Mouse (Mus musculus): ENCODE results near the gene Telo2. TPM values are rescaled to one million over a fixed set of nuclear protein-coding genes. Genes with fewer than 3 reads are reported as not detected.
"Not testable (repeated sequence)": the region's sequence is repeated elsewhere in the genome, so short reads cannot be mapped to it uniquely, and the experiment has no call there.

Telo2 gene
- total and polyA plus RNA-seq, 3 experiments = 25.5 to 34.9 (median 28.4) TPM

- Histone ChIP-seq H3K79me2 (replicated peaks; ENCODE audit: control insufficient read depth, extremely low read depth, insufficient read depth, poor library complexity, severe bottlenecking) (no peaks in the 10 kb centered on the region), H3K27ac (ENCODE audit: insufficient read depth, low read depth) (no peak overlapping the region), H3K36me3 (replicated peaks in 1 of 2; ENCODE audit: control insufficient read depth in 1 of 2, insufficient read depth in 1 of 2, low read length in 1 of 2) (no peaks in the 10 kb centered on the region), H3K4me1 (ENCODE audit: control insufficient read depth in 1 of 2, insufficient read depth in 2 of 2) (peaks cover 0 to 3% of the 10 kb centered on the region in 2 experiments; a peak in 1 of 4 replicates), H3K9ac (ENCODE audit: insufficient read depth, low read depth) (no peak overlapping the region), H3K4me2 (ENCODE audit: insufficient read depth, low read depth, poor library complexity, severe bottlenecking) (0 out of 2 replicates have a peak overlapping the region, but pooled peaks have one; percentile 8), H3K9me3 (replicated peaks; ENCODE audit: low read length) (no peaks in the 10 kb centered on the region), H3K4me3 (replicated peaks in 1 of 3; ENCODE audit: low read depth in 2 of 3, low read length in 2 of 3, poor library complexity in 1 of 3) (no peak overlapping the region), H3K27me3 (replicated peaks) (peaks cover 59% of the 10 kb centered on the region)
- DNase-seq (ENCODE audit: extremely low read depth) = no peak
- TF ChIP-seq MXI1 (IDR thresholded peaks at IDR 0.05; ENCODE audit: low read depth, low read length) = no peak
- no peak for TF ChIP-seq HCFC1 (IDR thresholded peaks at IDR 0.05; ENCODE audit: low read depth, low read length)
- peak; percentile 100 for TF ChIP-seq MAFK (IDR thresholded peaks at IDR 0.05; ENCODE audit: insufficient replicate concordance, low read length)
- in situ Hi-C loops (cut with MboI; ENCODE audit: low pct_ligation_motif_present, low pct_unique_long_range_greater_than_20kb, low sequenced_read_pairs) (no loop called here), dilution Hi-C loops (cut with MboI; ENCODE audit: extremely low pct_ligation_motif_present, extremely low pct_unique_long_range_greater_than_20kb, low sequenced_read_pairs) (no loop called here)
Measured at GRCm38 (mm10) chr17:25127079-25127478, 11.3 kb upstream of the Telo2 start.

- in situ Hi-C loops (cut with MboI; ENCODE audit: low pct_ligation_motif_present, low pct_unique_long_range_greater_than_20kb, low sequenced_read_pairs); H3K27ac ChIP-seq (ENCODE audit: insufficient read depth, low read depth); DNase-seq (ENCODE audit: extremely low read depth); H3K79me2 ChIP-seq (replicated peaks; ENCODE audit: control insufficient read depth, extremely low read depth, insufficient read depth, poor library complexity, severe bottlenecking); dilution Hi-C loops (cut with MboI; ENCODE audit: extremely low pct_ligation_motif_present, extremely low pct_unique_long_range_greater_than_20kb, low sequenced_read_pairs); H3K9ac ChIP-seq (ENCODE audit: insufficient read depth, low read depth); H3K9me3 ChIP-seq (replicated peaks; ENCODE audit: low read length); H3K36me3 ChIP-seq (replicated peaks in 1 of 2; ENCODE audit: control insufficient read depth in 1 of 2, insufficient read depth in 1 of 2, low read length in 1 of 2); H3K4me3 ChIP-seq (replicated peaks in 1 of 3; ENCODE audit: low read depth in 2 of 3, low read length in 2 of 3, poor library complexity in 1 of 3); H3K4me2 ChIP-seq (ENCODE audit: insufficient read depth, low read depth, poor library complexity, severe bottlenecking); H3K4me1 ChIP-seq (ENCODE audit: control insufficient read depth in 1 of 2, insufficient read depth in 2 of 2): not testable (repeated sequence)
- H3K27me3 ChIP-seq (replicated peaks) = peaks cover 74% of the 10 kb centered on the region
Measured at GRCm38 (mm10) chr17:25125442-25126060, 9.8 kb upstream of the Telo2 start.

GRCm38 (mm10) chr17:25123979-25124378 is 8.2 kb upstream of the Telo2 start:
- TF ChIP-seq CTCF (conservative IDR thresholded peaks at IDR 0.05 in 1 of 2, IDR thresholded peaks at IDR 0.05 in 1 of 2; ENCODE audit: low read depth in 2 of 2, low read length in 2 of 2) (peak; percentile 19 to 71; a peak in 2 of 4 replicates), MEF2A (IDR thresholded peaks at IDR 0.05; ENCODE audit: borderline replicate concordance, low read depth, low read length) (no peak), PAX5 (IDR thresholded peaks at IDR 0.05; ENCODE audit: low read length) (no peak), RAD21 (IDR thresholded peaks at IDR 0.05; ENCODE audit: low read depth, low read length) (peak; percentile 43), NRF1 (IDR thresholded peaks at IDR 0.05; ENCODE audit: low read depth, low read length) (no peak), RCOR1 (conservative IDR thresholded peaks at IDR 0.05; ENCODE audit: low read depth, low read length) (no peak), SMC3 (IDR thresholded peaks at IDR 0.05; ENCODE audit: low read depth, low read length) (peak; percentile 70), HCFC1 (IDR thresholded peaks at IDR 0.05; ENCODE audit: low read depth, low read length) (no peak)
- Histone ChIP-seq H3K9ac (ENCODE audit: insufficient read depth, low read depth) (no peak overlapping the region), H3K79me2 (replicated peaks; ENCODE audit: control insufficient read depth, extremely low read depth, insufficient read depth, poor library complexity, severe bottlenecking) (no peaks in the 10 kb centered on the region), H3K27ac (ENCODE audit: insufficient read depth, low read depth) (no peak overlapping the region), H3K9me3 (replicated peaks; ENCODE audit: low read length) (no peaks in the 10 kb centered on the region), H3K4me2 (ENCODE audit: insufficient read depth, low read depth, poor library complexity, severe bottlenecking) (no peak overlapping the region), H3K27me3 (replicated peaks) (peaks cover 82% of the 10 kb centered on the region), H3K36me3 (replicated peaks in 1 of 2; ENCODE audit: control insufficient read depth in 1 of 2, insufficient read depth in 1 of 2, low read length in 1 of 2) (no peaks in the 10 kb centered on the region), H3K4me1 (ENCODE audit: control insufficient read depth in 1 of 2, insufficient read depth in 2 of 2) (peaks cover 0 to 3% of the 10 kb centered on the region in 2 experiments; a peak in 1 of 4 replicates), H3K4me3 (replicated peaks in 1 of 3; ENCODE audit: low read depth in 2 of 3, low read length in 2 of 3, poor library complexity in 1 of 3) (no peak overlapping the region)
- in situ Hi-C loops (cut with MboI; ENCODE audit: low pct_ligation_motif_present, low pct_unique_long_range_greater_than_20kb, low sequenced_read_pairs) (no loop called here), dilution Hi-C loops (cut with MboI; ENCODE audit: extremely low pct_ligation_motif_present, extremely low pct_unique_long_range_greater_than_20kb, low sequenced_read_pairs) (no loop called here)
- DNase-seq (ENCODE audit: extremely low read depth) = peak; percentile 40

Measured in CH12.LX (cell line).